Mouse (Mus musculus) duodenum, adult 2 months (tissue): ENCODE measurements around the gene Vsir. TPM values are rescaled to one million over a fixed set of nuclear protein-coding genes. Genes with fewer than 3 reads are reported as not detected.

Source experiments
- polyA plus RNA-seq: library from polyadenylated mRNA; depleted of rRNA; stranded (reverse); fragments of >200 nt; gene quantifications from 2 replicates; pipeline ENCODE4 v1.2.3, GENCODE M21; 2012; ENCODE audit warnings: low replicate concordance; rRNA removed

The Vsir gene
- polyA plus RNA-seq, result 21.3 and 24.0 TPM in 2 replicates

DNA sequence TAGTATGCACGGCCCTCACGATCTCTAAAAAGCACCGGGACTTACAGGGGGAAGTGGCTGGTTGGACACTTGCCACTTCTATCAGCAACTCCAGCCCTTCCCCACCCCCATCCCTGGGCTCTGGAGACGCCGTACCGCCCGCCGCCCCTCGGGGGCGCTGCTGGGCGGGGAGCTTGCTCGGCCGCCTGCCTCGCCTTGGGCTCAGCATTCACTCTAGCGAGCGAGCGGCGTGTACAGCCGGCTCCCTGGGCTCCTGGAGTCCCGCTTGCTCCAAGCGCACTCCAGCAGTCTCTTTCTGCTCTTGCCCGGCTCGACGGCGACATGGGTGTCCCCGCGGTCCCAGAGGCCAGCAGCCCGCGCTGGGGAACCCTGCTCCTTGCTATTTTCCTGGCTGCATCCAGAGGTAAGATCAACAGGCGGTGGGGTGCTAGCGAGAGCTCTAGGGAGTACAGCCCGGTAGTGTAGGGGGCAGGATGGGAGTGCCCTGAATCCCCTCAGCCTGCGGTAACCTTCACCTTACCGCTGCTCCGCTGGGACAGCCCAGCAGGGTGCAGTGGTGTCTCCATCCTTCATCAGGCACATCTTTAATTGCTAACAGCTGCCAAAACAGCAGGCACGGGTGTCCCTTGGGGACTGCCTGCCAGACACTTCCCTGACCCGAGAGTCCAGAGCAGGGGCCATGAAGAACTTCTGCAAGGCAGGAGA, at the start of gene Vsir:
Vsir (plus strand) TSS at position 151 of the 705 bp plus-strand sequence.

DNA sequence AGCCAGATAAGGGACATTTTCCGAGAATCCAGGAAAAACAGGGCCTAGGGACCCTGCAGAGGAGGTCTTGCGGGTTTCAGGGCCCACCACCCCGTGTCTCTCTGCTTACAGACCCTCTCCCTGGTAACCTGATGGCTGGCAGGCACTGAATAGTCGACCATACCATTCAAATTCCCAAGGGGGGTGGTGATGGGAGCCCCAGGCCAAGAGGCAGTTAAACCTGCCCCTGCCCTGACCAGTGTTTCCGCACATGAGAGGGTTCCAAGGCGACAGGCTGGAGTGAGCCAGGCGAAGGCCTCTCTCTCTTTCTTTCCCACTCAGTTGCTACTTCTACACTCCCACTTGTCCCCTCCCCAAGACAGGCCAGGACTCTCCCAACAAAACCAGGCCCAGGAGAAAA, 52.8 kb downstream of the Vsir start, which contains the start of gene Gm17455:
Gm17455 (plus strand) TSS at position 278 of the 400 bp plus-strand sequence.

Other genes with a start within 250 kb of the Vsir start
- gene Spock2, start 240.6 kb upstream of the Vsir start, polyA plus RNA-seq, result 2.3 and 3.2 TPM in 2 replicates
- 0.16 and 0.90 TPM in 2 replicates for gene Chst3, start 127.6 kb upstream of the Vsir start, polyA plus RNA-seq
- 420 and 485 TPM in 2 replicates for gene Psap, start 69.2 kb upstream of the Vsir start, polyA plus RNA-seq
- gene Gm17455, start 52.9 kb downstream of the Vsir start, polyA plus RNA-seq, result 0.26 and 0.72 TPM in 2 replicates